Mouse (Mus musculus): ENCODE data around the gene Trim2. TPM values are rescaled to one million over a fixed set of nuclear protein-coding genes. Genes with fewer than 3 reads are reported as not detected.

Gene Trim2
- polyA plus RNA-seq, 1 experiment from 2014 or later = 1.9 TPM

DNA sequence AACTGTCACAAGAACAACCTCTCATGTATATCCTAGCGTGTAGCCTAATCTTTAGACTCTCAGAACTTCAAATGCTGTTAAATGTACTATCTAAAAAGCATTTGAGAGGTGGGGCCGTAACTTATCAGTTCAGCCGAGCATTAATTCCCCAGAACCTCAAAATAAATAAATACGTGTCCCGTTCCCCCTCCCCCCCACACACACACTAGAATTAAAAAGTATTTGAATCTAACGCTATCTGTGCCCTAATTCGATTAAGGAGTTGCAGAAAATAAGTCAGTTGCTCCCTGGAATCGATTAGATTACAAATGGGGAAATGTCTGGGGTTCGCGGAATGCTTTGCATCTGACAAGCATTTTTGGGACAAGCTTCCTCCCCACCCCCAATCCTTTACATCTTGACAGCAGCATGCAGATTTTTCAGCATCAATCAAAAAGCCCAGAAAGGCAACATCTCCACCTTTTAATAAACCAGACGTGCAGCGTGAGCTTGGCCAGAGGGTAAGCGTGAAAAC is 48.1 kb downstream of the Trim2 start:
- no peak for DNase-seq (ENCODE audit: low spot score)

DNA sequence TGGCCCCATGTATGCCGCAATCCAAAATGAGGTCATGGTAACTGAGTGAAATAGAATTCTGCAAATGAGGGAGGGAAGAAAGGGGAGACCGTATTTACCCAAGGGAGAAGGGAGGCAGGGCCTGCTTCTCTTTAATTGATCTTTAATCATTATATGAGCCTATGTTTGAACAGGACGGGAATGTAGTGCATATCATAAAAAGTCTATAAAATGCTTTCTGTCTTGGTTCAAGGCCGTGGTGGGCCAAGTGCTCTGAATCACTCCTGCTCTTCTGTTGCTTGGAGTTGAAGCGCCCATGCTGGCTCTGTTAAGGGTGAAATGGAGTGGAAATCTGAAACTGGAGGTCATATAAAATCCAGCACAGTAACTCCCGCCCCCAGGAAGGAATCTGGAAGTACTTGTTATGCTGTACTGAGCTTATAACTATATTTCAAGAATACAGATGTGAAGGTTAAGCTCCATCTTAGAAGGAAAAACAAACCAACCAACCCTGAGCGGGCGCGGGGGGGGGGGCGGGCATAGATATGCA is 48.6 kb downstream of the Trim2 start:
- DNase-seq (ENCODE audit: low spot score) = no peak

DNA sequence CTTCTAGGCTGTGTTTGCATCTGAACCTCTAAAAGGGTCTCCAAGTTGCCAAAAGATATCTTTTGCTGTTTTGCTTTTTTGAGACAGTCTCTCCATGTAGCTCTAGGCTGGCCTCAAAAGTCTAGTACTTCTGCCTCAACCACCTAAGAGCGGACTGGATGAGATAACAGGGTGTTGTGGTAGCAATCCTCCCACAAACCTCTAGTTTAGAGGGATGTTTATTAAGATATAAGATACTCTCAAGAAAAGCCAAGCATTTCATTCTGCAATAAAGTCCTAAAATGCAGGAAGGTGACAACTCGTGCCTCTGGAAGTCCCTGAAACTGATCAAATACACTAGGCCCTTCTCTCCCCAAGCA is 52.2 kb downstream of the Trim2 start:
- DNase-seq (ENCODE audit: low spot score) = no peak

DNA sequence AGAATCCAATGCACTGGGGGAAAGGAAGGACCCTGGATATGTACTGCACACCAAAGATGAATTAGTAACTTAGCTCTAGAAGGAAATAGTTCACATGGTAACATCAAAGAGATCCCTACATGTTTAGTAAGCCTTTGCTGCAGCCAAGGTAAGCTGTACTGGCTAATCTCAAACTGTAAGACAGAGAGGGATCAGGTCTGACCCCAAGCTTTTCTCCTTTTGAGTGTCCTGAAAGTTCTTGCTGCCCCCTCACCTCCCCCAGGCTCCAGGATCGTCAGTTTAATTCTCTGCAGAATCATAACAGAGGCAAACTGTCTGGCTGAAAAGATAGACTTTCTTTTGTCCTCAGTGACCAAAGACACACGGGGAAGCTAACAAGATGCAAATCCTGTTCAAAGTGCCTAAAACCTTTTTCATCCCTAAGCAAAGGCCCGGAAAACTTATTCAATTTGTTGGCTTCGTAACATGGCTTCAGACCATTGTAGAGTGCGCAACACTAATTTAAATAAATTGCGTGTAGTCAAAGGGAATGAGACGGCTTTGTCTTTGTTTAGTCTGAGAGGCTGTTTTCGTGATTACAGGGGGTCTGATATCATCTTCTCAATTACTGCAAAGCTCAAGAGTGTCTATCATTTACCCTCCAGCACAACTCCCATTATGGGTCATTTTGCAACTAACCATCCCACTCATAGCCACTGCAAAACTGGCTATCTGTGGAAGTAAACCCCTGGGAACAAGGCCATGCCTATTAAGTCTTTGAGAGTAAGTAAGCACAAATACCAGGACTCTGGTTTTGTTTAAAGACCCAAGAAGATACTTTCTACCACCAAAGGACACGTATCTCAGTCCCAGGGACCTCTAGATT is 52.8 kb downstream of the Trim2 start:
- no peak for DNase-seq (ENCODE audit: low spot score)

DNA sequence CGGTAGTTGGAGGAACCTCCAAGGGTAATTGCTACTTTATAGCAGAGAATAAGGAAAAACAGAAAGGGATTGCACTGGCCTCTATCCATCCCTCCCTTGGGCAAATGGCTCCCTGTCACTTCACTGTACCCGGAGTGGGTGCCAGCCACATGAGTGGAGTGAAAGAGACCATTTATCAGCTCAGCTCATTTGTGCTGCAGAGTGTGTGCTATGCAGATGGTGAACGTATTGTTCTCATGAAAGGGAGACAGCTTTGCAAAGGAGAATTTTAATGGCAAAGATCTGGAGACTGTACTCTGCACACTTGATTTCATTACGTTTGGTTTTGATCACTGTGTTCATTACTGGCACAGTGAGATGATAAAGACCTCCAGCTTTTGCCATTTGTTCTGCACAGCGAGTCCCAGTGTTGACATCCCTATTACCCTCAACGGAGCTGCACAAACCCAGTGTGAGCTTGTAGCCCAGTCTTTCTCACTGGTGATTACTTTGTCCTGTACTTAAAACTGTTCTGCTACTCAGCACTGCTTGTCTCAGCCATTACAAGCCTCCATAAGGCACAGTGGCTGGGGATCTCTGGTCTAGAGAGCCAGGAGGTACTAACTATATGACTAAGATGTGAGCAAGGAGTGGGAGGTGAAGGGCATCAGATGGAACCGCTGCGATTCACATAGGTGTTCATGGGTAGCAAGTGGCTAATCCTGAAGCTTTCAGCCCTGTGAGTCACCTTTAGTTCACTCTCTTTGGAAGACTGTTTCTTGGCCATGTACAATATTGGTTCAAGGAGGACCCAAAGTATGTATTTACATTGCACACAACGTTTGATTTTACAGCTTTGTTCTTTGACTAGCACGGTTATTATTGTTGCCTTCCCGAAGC is 53.7 kb downstream of the Trim2 start:
- DNase-seq (ENCODE audit: low spot score) = no peak

DNA sequence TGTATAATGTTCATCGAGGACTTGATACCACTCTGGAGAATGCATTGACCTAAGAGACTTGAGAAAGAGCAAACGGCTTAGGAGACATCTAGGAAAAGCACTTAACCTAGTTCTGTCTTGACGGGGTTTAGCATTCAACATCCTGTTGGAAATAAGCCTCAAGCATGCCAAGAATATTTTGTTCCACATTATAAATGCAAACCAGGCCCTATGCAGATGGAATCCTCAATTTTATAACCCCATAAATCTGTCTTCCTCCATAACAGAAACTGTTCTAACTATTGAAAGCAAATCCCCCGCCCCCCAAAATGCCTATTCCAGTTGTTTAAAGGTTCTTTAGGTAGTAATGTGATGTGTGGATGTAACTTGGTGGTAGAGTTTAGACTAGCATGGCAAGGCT is 55.0 kb downstream of the Trim2 start:
- DNase-seq (ENCODE audit: low spot score) = no peak

DNA sequence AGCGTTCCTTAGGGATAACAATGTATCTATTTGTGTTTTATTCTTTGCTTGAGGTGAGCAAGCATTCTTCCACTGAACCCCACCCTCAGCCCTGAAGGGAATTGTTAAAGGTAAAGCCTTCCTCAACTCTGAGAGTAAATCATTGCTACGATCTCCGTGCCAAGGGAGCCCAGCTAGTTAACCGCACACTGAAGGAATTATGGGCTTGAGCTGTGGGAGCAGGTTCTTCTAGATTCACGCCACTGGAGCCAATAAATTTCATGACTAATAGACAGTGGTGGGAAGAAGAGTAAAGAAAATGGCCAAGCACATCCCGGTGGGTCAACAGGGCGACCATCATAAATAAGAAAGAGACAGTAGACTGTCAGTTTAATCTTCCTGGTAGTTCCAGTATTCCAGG is 56.4 kb downstream of the Trim2 start:
- DNase-seq (ENCODE audit: low spot score) = no peak

DNA sequence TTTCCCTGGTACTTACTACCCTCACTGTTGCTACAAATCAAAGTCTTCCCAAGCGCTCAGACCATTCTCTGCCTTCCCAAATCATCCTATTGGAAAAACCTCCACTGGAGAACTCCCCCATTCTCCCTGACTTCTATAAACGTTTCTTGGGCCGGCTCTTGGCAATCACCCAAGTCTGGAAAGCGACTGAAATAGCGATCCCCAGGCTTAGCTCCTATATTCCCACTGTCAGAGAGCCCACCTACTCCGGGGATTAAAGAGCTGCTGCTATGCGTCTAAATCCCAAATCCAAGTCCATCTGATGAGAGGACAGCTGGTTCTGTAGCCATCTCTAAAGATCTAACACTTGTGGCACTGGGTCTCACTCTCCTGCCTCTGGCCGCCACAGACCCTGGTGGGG is 58.9 kb downstream of the Trim2 start:
- no peak for DNase-seq (ENCODE audit: low spot score)

DNA sequence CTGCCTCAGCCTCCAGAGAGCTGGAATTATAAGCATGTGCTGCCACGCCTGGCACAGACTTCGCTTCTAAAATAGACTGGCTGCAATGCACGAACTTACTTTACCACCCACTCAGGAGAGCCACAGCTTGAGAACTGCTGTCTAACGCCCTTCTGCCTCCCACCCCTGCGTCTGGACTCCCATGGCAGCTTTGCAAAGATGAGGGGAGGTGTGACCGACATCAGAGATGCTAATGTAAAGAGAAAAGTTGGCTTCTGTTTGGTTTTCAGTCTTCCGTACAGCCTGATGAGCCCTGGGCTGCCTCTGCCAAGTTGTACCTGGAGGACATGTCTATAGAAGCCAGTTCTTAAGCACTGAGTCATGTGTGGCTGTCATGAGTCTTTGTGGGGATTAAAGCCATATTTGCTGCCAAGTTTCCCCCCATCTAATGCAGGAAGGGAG is 60.2 kb downstream of the Trim2 start:
- no peak for DNase-seq (ENCODE audit: low spot score)

DNA sequence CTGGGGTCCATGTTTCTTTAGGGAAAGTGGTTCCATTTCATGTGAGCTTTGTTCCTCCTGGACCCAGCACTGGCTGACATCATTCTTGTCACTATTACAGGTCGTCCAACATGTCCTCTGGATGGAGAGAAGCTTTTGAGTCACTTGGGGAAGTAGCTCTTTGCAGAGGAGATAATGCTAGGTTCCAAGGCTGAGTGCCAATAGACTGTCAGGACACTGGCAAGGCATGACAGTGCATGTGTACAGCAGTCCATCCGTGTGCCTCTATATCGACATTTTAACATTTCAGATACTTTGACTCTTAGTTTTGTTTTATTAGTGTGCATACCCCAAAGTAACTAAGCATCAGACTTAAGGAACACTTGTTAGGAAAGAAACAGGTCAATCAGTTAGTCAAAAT is 63.6 kb downstream of the Trim2 start:
- no peak for DNase-seq (ENCODE audit: low spot score)

DNA sequence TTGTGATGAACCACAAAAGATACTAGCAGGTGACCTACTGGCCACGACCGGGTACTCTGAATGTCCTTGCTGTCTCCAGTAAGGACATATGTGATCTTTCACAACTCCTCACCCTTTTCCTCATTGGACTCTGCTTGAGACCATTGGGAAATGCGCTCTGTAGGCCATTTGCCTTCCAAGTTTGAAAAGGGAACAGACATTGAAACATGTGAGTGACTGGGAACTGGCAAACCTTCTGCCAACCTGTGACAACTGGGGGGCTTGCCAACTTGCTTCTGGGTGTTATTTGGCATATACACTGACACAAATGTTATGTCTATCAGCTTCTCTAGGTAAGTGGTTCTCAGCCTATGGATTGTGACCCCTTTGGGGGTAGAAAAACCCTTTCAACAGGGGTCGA is 64.2 kb downstream of the Trim2 start:
- no peak for DNase-seq (ENCODE audit: low spot score)

DNA sequence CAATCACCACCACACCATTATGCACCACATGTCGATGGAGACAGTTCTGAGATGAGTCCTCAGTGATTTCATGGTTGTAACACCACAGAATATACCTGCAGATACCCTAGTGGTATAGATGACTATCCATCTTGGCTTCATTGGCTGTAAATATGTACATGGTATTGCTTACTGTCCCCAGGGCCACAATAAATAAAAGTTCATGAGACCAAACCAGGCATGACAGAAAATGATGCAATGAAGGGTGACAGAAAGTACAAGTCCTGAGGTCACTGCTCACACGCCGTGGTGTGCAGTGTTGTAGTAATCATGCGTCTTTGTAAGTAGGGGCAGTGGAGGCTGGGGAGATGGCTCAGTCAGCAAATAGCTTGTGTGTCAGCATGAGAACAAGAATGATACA is 65.6 kb downstream of the Trim2 start:
- no peak for DNase-seq (ENCODE audit: low spot score)

DNA sequence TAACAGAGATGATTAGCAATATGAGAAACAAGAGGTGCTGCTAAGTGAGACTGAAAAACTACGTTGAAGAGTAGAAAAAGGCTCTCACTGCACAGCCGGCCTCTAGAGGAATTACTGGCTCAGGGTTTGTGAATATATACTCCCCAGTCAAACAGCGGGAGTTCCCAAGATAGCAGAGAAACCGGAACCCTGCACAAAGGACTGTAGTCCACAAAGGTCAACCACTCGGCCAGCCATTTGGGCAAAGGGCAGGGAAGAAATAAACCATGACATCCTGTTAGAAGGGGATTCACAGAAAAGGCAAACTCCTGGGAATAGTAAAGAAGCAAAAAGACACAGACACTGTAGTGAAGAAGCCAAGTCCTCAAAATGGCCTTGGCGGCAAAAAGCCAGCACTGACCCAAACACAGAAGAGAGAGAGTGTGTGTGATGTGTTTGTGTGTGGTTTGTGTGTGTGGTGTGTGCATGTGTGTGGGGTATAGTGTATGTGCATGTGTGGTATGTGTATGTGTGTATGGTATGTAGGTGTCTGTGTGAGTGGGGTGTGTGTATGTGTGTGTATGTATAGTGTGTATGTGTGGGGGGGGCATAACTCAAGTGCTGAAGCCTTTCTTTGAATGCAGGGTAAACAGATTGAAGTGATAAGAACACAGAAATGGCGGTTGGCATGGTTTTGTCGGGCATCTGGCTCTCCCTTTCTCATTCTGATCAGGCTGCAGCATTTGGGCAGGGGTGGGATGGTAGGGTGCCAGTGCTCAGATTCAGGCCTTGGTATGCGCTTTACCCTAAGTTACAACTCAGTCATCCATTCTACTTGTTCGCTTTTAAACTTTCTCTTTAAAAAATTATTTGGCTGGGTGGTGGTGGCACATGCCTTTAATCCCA is 71.0 kb downstream of the Trim2 start:
- no peak for DNase-seq (ENCODE audit: low spot score)

DNA sequence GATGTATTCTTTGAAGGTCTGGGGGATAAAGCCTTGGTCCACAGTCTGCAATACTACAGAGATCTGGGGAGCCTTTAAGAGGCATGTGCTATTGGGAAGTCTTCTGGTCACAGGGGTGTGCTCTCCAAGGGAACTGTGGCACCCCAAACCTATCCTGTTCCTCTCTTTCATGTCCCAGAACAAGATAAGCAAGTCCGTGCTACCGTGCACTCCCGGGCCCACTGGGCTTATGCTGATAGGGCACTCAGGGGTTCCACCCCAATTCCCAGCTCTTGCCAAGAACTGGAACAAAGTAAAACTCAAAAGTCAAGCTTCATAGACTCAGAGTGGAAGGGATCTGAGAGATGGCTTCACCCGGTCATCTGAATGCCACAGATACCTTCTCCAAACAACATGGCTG is 72.1 kb downstream of the Trim2 start:
- DNase-seq (ENCODE audit: low spot score) = no peak

DNA sequence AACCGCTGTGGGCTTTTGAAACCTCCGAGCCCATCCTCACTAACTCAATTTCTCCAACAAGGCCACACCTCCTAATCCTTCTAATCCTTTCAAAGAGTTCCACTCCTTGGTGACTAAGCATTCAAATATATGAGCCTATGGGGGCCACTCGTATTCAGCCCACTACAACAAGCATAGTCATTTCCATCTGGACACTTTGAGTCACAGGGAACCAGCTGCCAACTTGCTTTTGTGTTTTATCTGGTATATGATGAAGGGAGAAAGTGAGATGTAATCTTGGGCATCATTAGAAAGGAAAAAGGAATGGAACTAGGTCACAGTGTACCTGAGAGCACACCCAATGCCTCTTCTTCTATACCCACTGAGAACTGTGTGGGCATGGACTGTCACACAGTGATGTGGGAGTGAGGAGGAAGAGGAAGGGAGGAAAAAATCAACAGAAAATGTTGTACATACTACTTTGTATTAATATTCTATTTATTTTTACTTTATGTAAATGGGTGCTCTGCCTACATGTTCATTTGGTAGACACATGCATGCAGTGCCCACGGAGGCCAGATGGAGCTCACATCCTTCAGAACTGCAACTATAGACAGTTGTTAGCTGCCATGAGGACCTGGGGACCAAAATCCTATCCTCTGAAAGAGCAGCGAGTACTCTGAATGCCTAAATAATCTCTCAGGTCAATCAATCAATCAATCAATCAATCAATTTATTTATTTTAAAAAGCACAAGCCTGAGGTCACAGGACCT is 72.8 kb downstream of the Trim2 start:
- DNase-seq (ENCODE audit: low spot score) = no peak

DNA sequence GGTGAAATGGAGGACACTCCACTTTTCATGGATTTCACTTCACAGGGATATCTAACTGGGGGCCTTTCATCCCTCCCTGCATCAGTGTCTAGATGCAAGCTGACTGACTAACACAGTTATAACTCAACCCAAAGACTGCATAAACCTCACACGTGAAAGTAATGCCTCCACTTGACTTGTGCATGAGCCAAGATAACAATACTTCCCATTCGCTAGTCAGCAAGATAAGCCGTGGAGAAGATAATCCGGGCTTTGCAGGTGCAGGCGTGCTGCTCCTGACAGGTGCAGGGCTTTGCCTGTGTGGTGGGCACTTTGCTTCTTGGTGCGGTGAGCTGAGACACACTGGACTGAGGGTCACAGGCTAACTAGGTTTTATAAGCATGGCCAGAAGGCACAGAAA is 74.4 kb downstream of the Trim2 start:
- no peak for DNase-seq (ENCODE audit: low spot score)

DNA sequence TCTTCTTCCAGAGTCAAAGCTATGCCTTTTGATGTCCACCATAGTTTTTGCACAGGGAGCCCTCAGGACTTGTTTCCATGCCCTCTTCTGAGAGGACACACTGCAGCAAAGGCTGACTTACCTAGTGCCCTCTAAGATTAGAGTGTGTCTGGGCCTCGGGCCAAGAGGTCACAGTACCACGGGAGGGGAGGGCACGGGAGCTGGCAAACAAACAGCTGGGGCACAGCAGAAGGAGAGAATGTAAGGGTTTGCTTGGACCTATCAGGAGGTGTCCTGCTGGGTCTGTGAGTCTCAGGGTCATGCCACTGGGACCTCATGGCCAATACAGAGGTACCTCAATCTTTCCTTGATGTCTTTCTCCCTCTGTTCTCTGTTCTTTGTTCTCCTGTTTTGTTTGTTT is 75.7 kb downstream of the Trim2 start:
- no peak for DNase-seq (ENCODE audit: low spot score)

DNA sequence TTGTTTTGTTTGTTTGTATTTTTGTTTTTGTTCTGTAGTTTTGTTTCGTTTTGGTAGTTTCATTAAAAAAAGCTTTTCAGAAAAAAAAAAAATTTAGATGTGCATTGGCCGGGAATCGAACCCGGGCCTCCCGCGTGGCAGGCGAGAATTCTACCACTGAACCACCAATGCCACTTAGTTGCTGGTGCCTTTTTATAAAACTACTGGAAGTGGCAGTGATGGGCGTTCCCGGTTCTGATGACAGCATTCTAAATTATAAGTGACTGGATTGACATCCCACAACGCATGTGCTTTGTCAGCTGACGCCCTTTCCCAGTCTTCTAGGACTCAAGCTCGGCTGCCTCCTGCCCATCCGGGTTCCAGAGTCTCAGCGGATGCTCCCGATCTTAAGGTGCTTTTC is 77.8 kb downstream of the Trim2 start:
- no peak for DNase-seq (ENCODE audit: low spot score)

DNA sequence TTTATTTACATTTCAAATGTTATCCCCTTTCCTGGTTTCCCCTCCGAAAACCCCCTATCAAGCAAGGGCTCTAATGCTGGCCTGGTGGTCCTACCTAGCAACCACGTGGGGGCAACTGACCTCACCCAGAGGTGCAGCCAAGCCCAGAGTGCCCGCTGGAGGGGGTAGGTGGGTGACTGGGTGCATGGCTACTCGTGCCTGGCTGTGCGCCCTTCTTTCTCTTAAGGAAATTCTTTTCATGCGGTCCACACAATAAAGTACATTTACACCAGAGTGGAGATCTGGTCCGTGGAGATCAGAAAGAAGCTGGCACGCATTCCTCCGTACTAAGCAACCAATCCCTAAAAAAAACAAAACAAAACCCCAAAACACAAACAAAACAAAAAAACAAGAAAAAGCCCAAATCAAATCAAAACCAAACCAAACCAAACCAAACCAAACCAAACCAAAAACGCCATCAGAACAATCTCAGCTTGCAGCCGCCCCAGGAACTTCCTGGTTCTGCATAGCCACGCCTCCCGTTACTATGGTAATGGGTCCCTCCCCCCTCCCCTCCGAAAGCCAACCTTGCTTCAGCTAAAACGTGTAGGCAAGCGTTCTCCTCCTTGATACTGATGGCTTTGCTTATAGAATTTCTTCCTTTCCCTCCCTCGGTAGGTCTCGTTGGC is 78.3 kb downstream of the Trim2 start:
- DNase-seq (ENCODE audit: low spot score) = peak; percentile 89

DNA sequence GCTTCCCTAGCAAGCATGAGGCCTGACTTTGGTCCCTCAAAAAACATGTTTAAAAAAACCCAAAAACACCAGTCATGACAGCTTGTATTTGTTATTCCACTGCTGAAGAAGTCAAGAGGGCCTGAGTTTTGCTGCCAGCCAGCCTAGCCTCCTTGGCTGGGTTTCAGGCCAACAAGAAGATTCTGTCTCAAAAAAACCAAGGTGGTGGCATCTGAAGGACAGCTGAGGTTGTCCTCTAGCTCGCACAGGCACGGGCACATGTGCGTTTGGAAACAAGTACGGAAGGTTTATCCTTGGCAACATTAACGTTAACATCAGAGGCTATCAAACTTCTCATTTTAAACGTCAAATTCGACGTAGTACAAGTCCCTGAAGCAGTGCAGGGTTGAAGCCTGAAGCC is 79.0 kb downstream of the Trim2 start:
- DNase-seq (ENCODE audit: low spot score) = no peak
